Mouse (Mus musculus) adrenal gland, postnatal 4 days (tissue): ENCODE data around the gene Bbs4. TPM values are rescaled to one million over a fixed set of nuclear protein-coding genes. Genes with fewer than 3 reads are reported as not detected.
A peak's percentile ranks its signal among the peaks of the same experiment; 100 is the strongest.
"Not testable (repeated sequence)": the region's sequence is repeated elsewhere in the genome, so short reads cannot be mapped to it uniquely, and the experiment has no call there.

Experiments used
- DNase-seq, 2 experiments: peaks; one replicate each; pipeline ENCODE4 v3.0.0; 2021 to 2022; ENCODE audit warnings: low spot score in 2 of 2, mixed read lengths in 2 of 2
- long read RNA-seq, 2 experiments: library from polyadenylated mRNA; stranded (forward); transcript quantifications; one replicate each; pipeline ENCODE4 v2.0.0; 2021
- total RNA-seq, 2 experiments: library from RNA; stranded (reverse); gene quantifications; 2 replicates each; pipeline ENCODE4 v1.2.3; 2021

Bbs4 gene
- 10 to 100 TPM; 11.8 to 13.1 TPM for total RNA-seq
- long read RNA-seq, experiment 1, transcript Bbs4-201 (16 exons, 2,518 nt), result major isoform, 13 of 17 reads
- long read RNA-seq, experiment 1, partial matches to known transcripts, result 1 of 17 reads
- long read RNA-seq, experiment 1, other reads (novel, unspliced or antisense), result 3 of 17 reads
- long read RNA-seq, experiment 2, transcript Bbs4-201 (16 exons, 2,518 nt), result major isoform, 15 of 23 reads
- long read RNA-seq, experiment 2, partial matches to known transcripts, result 6 of 23 reads
- long read RNA-seq, experiment 2, other reads (novel, unspliced or antisense), result 2 of 23 reads

GRCm38 (mm10) chr9:59353253-59353639 lies at the start of gene Bbs4:
Gene Bbs4, minus strand, starts transcription at chr9:59353508.
- peak; percentile 78 to 90 for DNase-seq

GRCm38 (mm10) chr9:59389086-59389485 lies 35.8 kb upstream of the Bbs4 start:
- no peak for DNase-seq

DNA sequence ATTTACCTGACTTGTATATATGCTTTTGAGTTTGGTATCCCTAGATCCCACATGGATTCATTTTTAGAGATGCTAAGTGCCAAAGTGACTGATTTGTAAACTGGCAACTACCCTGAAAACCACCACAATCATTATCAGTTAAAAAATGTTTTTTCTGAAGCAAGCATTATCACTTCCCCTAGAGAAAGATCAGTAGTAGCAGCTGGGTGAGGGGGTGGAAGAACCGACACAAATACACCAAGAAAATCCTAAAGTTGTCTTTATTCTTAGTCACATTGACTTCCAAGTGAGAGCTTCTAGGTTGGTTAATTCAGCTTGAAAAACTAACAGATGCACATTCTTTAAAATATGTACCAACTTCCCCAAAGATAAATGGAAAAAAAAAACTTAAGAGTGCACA lies 35.0 kb upstream of the Bbs4 start:
- DNase-seq, result no peak

DNA sequence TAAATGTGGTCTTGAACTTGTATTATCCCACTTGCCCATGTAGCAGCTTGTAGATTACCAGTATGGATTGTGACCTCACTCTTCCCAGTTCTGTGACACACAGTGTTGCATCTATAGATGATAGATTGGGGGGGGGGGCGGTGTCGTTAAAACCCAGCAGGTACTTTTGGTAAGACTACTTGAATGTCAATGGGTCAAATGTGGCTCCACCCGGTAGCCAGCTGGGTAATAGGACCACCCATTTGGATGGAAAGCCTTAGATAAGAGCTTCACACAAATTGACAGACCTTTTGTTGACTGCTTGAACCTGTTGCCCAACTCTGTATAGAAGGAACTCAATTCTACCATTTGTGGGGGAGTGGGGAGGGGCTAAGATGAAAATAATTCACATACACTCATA lies 34.2 kb upstream of the Bbs4 start:
- DNase-seq, result no peak

DNA sequence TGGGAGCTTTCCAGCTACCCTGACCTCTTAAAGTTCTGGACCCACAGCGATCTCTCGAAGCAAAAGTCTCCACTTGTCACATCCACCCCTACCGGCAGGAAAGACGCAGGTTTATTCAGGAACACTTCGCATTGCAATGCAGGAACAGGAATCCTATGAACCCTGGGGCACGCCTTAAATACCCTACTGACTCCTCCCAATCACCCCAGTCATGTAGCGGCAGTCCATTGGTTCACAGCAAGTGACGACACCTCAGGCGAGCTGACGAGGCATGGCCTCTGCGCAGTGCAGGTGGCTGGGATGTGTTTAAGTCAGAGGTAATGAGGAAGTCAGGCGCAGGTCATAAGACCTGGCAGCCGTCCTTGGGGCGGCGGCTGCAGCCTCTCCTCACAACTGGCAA lies 22.3 kb upstream of the Bbs4 start:
- DNase-seq, result no peak

DNA sequence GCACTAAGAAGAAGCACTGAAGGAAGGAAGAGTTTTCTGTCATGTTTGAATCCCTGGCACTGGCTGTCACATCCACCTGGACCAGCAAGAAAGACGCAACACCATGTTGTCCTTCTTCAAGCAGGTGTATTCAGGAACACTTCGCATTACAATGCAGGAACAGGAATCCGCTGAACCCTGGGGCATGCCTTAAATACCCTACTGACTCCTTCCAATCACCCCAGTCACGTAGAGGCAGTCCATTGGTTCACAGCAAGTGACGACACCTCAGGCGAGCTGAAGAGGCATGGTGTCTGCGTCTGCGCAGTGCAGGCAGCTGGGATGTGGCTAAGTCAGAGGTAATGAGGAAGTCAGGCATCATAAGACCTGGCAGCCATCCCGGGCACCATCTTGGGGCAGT lies 16.3 kb upstream of the Bbs4 start:
- no peak for DNase-seq

- no peak for DNase-seq
These were observed 15.9 kb upstream of the Bbs4 start for GRCm38 (mm10) chr9:59369220-59369619.

DNA sequence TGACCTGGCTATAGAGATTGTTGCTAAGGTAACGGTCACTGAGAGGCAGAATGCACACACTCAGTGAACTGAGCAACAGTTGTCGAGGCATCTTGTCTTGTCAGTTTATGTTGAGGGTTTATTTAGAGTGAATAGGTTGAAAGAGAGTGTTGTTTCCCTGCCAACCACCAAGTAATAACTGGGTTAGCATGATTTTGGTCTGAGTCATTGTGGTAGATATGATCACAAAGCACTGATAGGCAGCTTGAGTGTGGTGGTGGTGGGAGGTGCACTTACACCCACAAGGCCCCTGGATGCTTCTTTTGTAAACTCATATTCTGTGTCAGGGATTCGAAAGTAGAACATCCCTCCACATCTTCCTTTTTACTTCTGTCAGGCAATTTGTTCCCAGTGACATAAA lies 7.2 kb upstream of the Bbs4 start:
- not testable (repeated sequence) for DNase-seq

- not testable (repeated sequence) for DNase-seq
These were observed 4.7 kb upstream of the Bbs4 start for GRCm38 (mm10) chr9:59358041-59358440.

DNA sequence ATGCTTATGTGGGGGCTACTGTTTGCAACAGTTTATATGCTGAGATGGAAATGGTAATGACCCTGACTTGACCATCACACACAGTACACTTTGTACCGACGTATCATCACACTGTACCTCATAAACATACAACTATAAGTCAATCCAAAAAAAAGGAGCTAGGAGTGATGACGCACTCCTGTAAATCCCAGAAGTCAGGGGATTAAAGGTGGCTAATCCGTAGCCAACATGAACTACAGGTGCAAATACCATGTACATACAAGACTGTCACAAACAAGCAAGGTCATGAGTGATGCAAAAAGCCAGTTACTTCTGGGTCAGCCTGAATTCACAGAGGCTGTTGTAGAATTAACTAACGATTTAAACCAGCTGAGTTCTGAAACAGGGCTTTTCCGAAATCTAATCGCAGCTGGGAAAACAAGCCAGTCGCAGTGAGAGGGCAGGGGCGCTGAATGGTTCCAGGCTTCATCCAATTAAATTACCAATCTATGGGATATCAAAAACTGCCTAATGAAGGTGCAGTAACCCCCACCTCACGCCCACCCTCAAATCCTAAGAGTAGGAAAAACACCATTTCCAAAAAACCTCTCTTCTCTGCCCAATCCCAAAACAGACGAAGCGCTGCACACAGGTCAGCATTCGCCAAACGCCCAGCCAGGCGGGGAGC lies 589 bp downstream of the Bbs4 start:
- DNase-seq, result no peak

DNA sequence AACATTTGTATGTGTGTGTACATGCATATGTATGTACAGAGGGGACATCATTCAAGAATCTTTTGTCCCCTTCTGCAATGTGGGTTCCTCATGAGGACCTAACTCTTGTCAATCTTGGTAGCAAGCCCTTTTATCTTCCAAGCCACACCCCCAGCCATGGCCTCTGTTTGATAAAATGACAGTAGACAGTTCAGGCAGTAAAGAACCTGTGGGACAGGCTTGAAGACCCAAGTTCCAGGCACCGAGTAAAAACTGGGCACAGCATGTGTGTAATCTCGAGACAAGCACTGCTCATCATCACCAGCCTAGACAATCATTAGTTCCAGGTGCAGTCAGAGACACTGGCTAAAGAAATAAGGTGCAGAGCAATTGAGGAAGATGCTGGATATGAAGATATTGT lies 7.1 kb downstream of the Bbs4 start:
- no peak for DNase-seq

DNA sequence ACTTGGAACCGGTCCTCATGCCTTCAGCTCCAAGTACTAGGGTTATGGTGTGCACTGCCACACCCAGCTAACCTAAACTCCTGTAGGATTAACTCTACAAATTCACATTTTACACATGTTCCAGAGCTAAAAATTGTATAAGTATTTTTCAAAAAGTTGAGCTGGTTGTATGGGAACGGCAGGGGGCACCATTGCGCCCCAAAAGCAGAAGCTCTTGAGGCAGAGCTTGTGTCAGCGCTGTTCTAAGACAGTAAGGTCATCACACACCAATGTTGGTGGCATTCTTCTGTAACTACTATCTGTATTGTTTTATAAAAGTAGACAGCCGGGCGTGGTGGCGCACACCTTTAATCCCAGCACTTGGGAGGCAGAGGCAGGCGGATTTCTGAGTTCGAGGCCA lies 13.3 kb downstream of the Bbs4 start:
- no peak for DNase-seq

DNA sequence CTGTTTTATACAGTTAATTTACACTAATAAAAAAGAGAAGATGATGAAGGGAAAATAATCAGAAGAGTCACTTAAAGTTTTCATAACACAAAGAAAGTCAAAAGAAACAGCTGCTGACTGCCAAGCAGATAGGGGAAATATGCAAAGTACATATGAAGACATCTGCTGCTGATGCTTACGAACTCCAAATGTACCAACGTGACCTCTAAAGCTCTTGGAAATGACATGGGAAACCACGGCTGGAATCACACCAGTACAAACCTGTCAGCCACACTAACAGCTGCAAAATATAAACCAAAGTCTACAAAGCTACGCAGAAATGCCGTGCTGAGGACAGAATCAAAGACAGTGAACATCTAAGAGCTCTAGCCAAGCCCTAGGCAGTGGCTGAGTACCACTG lies 14.2 kb downstream of the Bbs4 start:
- DNase-seq, result no peak

DNA sequence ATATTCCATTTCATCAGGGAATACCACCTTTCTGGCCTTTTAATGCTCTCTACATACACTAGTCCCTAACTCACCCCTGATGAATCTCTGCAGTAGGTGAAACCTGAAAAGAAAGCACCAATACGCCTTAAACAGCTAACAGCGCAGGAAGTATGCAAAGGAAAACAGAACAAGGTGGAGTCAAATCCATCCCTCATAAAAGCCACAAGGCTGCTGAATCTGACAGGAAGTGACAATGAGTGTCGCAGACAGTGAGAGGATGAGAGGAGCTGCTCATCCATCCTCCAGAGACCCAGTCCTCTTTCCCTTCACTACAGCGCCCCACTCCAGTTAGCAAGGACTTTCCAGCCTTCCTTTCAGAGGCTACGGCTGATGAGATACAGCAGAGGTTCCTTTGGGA lies 14.9 kb downstream of the Bbs4 start:
- DNase-seq, result no peak

DNA sequence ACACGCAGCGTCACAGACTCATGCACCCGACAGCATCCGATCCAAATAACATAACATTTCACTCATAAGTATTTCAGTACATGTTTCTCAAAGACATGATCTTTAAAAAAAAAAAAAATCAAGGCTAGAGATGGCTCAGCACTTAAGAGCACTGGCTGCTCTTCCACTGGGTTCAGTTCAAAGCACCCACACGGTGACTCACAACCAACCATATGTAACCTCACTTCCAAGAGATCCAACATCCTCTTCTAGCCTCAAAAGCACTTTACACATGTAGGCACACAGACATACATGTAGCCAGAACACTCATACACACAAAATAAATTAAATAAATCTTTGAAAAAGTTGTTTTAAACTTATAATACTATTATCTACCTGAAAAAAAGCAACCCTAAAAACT lies 15.4 kb downstream of the Bbs4 start:
- DNase-seq, result no peak

DNA sequence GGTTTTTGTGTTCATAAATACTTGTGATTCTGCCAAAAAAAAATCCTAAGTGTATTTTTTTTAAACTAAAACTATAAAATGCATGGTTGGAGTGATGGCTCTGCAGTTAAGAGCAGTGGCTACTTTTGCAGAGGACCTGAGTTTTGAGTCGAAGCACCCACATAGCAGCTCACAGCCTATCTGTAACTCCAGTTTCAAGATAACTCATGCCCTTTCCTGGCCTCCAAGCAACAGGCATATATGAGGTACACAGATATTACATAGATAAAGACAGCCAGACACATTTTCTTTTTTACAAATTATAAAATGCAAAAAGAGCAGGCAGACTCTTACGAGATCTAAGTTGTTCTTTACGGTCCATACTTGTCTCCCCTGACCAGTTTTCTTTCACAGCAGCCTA lies 16.8 kb downstream of the Bbs4 start:
- DNase-seq, result no peak

GRCm38 (mm10) chr9:59330055-59330454 lies 23.3 kb downstream of the Bbs4 start:
- no peak for DNase-seq

- DNase-seq, result no peak
These were observed 29.0 kb downstream of the Bbs4 start for GRCm38 (mm10) chr9:59324351-59324750.

GRCm38 (mm10) chr9:59316206-59316605 lies 37.1 kb downstream of the Bbs4 start:
- DNase-seq, result no peak

DNA sequence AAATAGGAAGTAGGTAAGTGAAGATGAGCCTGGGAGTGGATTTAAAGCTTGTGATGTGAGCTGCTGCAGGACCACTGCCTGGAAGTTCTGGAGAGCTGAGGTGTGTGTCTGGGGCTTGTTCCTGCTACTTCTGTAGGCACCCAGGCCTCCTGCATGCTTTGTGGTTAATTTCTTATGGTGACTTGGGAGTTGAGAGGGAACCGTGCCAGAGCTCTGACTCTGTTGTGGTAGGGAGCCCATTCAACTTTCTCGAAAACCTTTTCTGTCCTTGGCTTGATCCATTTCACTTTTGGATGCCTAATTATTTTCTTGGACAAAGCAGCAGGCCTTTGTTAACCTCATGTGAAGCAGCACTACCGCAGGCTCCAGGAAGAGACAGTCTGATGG lies 42.0 kb downstream of the Bbs4 start:
- DNase-seq, result no peak

- no peak for DNase-seq
These were observed 42.6 kb downstream of the Bbs4 start for GRCm38 (mm10) chr9:59310582-59311283.

DNA sequence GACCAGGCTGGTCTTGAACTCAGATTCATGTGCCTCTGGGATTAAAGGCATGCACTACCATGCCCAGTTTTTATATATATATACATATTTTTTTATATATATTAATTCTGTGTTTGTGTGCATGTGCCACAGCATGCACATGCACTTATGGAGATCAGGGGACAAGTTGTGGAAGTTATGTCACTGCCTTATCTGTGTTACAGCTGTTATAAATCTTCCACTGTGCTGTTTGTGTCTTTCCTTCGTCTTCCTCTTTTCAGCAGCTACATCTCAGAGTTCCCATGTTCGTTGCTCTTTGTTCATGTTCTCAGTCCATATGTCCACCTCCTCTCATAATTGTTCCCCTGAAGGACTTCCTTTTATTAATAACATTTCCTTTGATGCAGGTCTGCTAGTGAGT lies 45.4 kb downstream of the Bbs4 start:
- no peak for DNase-seq

- DNase-seq, result no peak
These were observed 56.9 kb downstream of the Bbs4 start for GRCm38 (mm10) chr9:59296419-59296818.
